Comparison of ENCODE assay signal across 8 mouse cellular contexts in genomic region chr14:79549343-79549742, GRCm38 (mm10). TPM values are rescaled to one million over a fixed set of nuclear protein-coding genes. Genes with fewer than 3 reads are reported as not detected.
DNase-seq lines count a peak whose midpoint lies in the region; ATAC-seq and TF ChIP-seq lines count a peak whose summit lies in the region.

No protein-coding gene starts in this region.

- peak; percentile 42 for DNase-seq in kidney, postnatal 0 days (ENCODE audit: low spot score)
- no peak for DNase-seq in kidney, adult 18-20 months
- peak; percentile 19 to 52 for DNase-seq in kidney, postnatal 25 days
- DNase-seq in natural killer cell, adult 2 months (ENCODE audit: low spot score in 2 of 2): no peak
- no peak for DNase-seq in left cerebral cortex, adult 2 months (ENCODE audit: extremely low spot score in 1 of 2, low spot score in 2 of 2)
- no peak for DNase-seq in frontal cortex, postnatal 14 days (ENCODE audit: low spot score in 2 of 2)

- no peak overlapping the region for H3K4me3 ChIP-seq in kidney, postnatal 0 days (replicated peaks; ENCODE audit: low read depth, low read length)
- no peak overlapping the region for H3K4me3 ChIP-seq in cortical plate, adult 2 months (ENCODE audit: insufficient read depth, low read length)
- H3K4me3 ChIP-seq in left cerebral cortex, adult 2 months: no peak overlapping the region

- no peaks in the 10 kb centered on the region for H3K27me3 ChIP-seq in kidney, postnatal 0 days (ENCODE audit: insufficient read depth, low read length)

- no peak overlapping the region; the same call in 1 of the 2 replicates for H3K27ac ChIP-seq in kidney, postnatal 0 days
- H3K27ac ChIP-seq in cortical plate, adult 2 months (ENCODE audit: insufficient read depth, low read length): peak overlapping the region; percentile 59; the same call in 1 of the 2 replicates
- H3K27ac ChIP-seq in left cerebral cortex, adult 2 months: no peak overlapping the region

- ATAC-seq in kidney, postnatal 0 days (replicated peaks; ENCODE audit: low FRiP score, low read depth): no peak
- peak; percentile 98 for ATAC-seq in monocyte, adult 5-6 weeks (replicated peaks; ENCODE audit: insufficient number of reproducible peaks, low FRiP score, low TSS enrichment, poor library complexity, severe bottlenecking)

- H3K36me3 ChIP-seq in kidney, postnatal 0 days (ENCODE audit: insufficient read depth, low read length): 0 out of 2 replicates have a peak, but pooled peaks cover 5% of the 10 kb centered on the region

- TF ChIP-seq POLR2A in cortical plate, adult 2 months (IDR thresholded peaks at IDR 0.05; ENCODE audit: extremely low read depth, insufficient read depth, low read length): no peak

- TF ChIP-seq CTCF in kidney, postnatal 0 days (IDR thresholded peaks at IDR 0.05; ENCODE audit: low read depth): no peak
- TF ChIP-seq CTCF in cortical plate, adult 2 months (IDR thresholded peaks at IDR 0.05; ENCODE audit: extremely low read depth, insufficient read depth, low read length): no peak
- no peak for TF ChIP-seq CTCF in left cerebral cortex, adult 2 months (IDR thresholded peaks at IDR 0.05)

- H3K4me1 ChIP-seq in kidney, postnatal 0 days (replicated peaks; ENCODE audit: insufficient read depth, low read length): no peaks in the 10 kb centered on the region
- no peaks in the 10 kb centered on the region; the same call in 1 of the 2 replicates for H3K4me1 ChIP-seq in cortical plate, adult 2 months (ENCODE audit: control insufficient read depth, insufficient read depth, low read length)

- intact Hi-C loops in left cerebral cortex, adult 2 months (cut with DNase I): loop anchor here (5.0 kb wide), 1 partner anchor 37 kb away; no protein-coding TSS in a partner anchor

- H3K9me3 ChIP-seq in kidney, postnatal 0 days (replicated peaks; ENCODE audit: low read length): no peaks in the 10 kb centered on the region

- H3K4me2 ChIP-seq in kidney, postnatal 0 days (ENCODE audit: low read length): no peak overlapping the region

- no peak overlapping the region for H3K9ac ChIP-seq in kidney, postnatal 0 days (ENCODE audit: low read depth, low read length)

- 55% methylated on average over 7 of the region's 7 CpGs for WGBS in kidney, postnatal 0 days

RNA-seq across cellular contexts. Expression of gene Sugt1, which starts 38.1 kb away (rescaled TPM):
- 119 and 122 TPM in 2 replicates for polyA plus RNA-seq in kidney, postnatal 0 days (2015; fragmentation: Nextera tagmentation; extraction: Ambion mirVana)
- polyA plus RNA-seq in cortical plate, adult 2 months (2012; rRNA removed): 40.5 and 44.4 TPM in 2 replicates
- total RNA-seq in monocyte, adult 5-6 weeks (2017): 144 to 198 TPM (median 182 TPM) in 3 replicates
- 10 to 100 TPM; 83.6 to 88.8 TPM for total RNA-seq in left cerebral cortex, adult 2 months (2021)

Comparison
In these comparisons a context has a peak if more than half of its experiments do, and no peak if none do; other contexts are left out.
1. DNase-seq: peak in kidney, postnatal 0 days (single experiment) and kidney, postnatal 25 days (2 of 2); none in kidney, adult 18-20 months (single experiment), natural killer cell, adult 2 months (0 of 2), left cerebral cortex, adult 2 months (0 of 2) and frontal cortex, postnatal 14 days (0 of 2).